Mouse (Mus musculus): ENCODE measurements around the gene Wdsub1.

DNA sequence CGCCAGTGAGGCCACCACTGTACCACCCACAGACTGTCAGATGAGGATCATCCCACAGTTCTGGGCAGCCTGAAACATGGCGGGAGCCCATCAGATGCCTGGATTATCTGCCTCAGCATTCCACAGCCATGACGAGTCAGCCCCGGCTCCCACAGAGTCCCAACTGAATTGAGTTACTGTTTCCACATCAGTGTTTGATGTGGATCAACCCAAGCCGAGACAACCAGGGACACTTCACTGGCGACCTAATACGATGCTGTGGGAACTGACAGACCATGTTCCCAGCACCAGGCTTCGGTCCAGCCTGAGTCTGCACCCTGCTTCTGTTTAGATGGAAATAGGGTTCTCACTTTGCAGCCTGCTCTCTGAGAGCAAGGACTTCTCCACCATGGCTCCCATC is 58.1 kb downstream of the Wdsub1 start:
- TF ChIP-seq CTCF (IDR thresholded peaks at IDR 0.05; ENCODE audit: low read depth, low read length), result no peak
- no peak for TF ChIP-seq POLR2A (IDR thresholded peaks at IDR 0.05; ENCODE audit: extremely low read depth, insufficient read depth, low read length)
